ENCODE assay signal across 7 mouse cellular contexts in the genomic region with DNA sequence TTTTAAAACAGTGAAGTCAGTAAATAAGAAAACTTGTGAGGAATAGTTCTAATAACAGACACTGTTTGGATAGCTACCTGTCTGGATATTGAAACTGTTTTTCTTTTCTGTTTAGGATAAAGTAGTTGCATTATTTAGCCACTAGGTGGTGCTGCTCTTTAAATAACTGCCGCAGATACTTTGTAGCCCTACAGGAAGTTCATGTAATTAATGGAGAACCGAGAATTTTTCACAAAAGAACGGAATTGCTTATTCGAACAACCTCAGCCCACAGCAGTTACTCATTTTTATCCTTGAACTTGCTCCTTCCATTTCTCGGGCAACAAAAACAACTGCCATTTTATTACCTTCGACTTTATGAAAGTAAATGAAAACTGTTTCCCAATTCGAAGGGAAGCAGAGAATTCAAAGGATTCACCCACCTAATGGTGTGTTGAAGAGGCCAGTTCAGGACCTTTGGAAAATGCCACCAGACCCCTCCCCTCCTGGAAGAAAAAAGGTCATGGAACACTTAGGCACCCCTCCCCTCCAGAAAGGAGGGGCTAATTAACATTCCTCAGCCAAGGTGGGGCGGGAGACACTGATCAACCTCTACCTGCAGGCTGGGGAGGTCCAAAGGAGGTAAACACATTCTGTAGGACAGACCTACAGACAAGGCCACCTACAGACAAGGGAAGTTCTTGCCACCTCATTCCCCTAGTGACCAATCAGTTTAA.
DNase-seq lines count a peak whose midpoint lies in the region; ATAC-seq and TF ChIP-seq lines count a peak whose summit lies in the region.

No protein-coding gene starts in this region.

- H3K9ac ChIP-seq in heart, embryonic 16.5 days (ENCODE audit: low read length): 0 out of 2 replicates have a peak overlapping the region, but pooled peaks have one; percentile 30
- no peak overlapping the region for H3K9ac ChIP-seq in limb, embryonic 15.5 days
- H3K9ac ChIP-seq in neural tube, embryonic 12.5 days: no peak overlapping the region

- 15% methylated on average over 8 of the region's 8 CpGs for WGBS in heart, embryonic 16.5 days
- 14% methylated on average over 8 of the region's 8 CpGs for WGBS in limb, embryonic 15.5 days
- WGBS in neural tube, embryonic 12.5 days: 19% methylated on average over 8 of the region's 8 CpGs

- H3K4me1 ChIP-seq in E14TG2a.4 (replicated peaks; ENCODE audit: low read depth, low read length): peaks cover 15% of the 10 kb centered on the region
- H3K4me1 ChIP-seq in heart, embryonic 16.5 days (ENCODE audit: control insufficient read depth, insufficient read depth, low read length): peaks cover 2% of the 10 kb centered on the region; the same call in 1 of the 2 replicates
- H3K4me1 ChIP-seq in limb, embryonic 15.5 days: peaks cover 3% of the 10 kb centered on the region; the same call in 1 of the 2 replicates
- H3K4me1 ChIP-seq in neural tube, embryonic 12.5 days: no peaks in the 10 kb centered on the region

- H3K9me3 ChIP-seq in E14TG2a.4 (ENCODE audit: low read length): 0 out of 2 replicates have a peak, but pooled peaks cover under 1% of the 10 kb centered on the region
- H3K9me3 ChIP-seq in heart, embryonic 16.5 days (replicated peaks; ENCODE audit: control insufficient read depth, low read length): no peaks in the 10 kb centered on the region
- no peaks in the 10 kb centered on the region for H3K9me3 ChIP-seq in limb, embryonic 15.5 days
- no peaks in the 10 kb centered on the region for H3K9me3 ChIP-seq in neural tube, embryonic 12.5 days

- TF ChIP-seq CTCF in E14TG2a.4 (conservative IDR thresholded peaks at IDR 0.05; ENCODE audit: low read length): peak; percentile 54

- peak; percentile 37 for ATAC-seq in heart, embryonic 16.5 days (replicated peaks; ENCODE audit: extremely low read depth, insufficient read depth, low FRiP score)
- ATAC-seq in limb, embryonic 15.5 days (ENCODE audit: insufficient number of reproducible peaks, low FRiP score, low TSS enrichment, low read depth): no peak
- ATAC-seq in neural tube, embryonic 12.5 days (ENCODE audit: low FRiP score, low read depth): peak; percentile 72

- H3K4me3 ChIP-seq in E14TG2a.4 (replicated peaks; ENCODE audit: low read length): 0 out of 2 replicates have a peak overlapping the region, but pooled peaks have one; percentile 4
- peak overlapping the region; percentile 50 for H3K4me3 ChIP-seq in heart, embryonic 16.5 days (ENCODE audit: low read length)
- H3K4me3 ChIP-seq in limb, embryonic 15.5 days: peak overlapping the region; percentile 39
- no peak overlapping the region for H3K4me3 ChIP-seq in neural tube, embryonic 12.5 days

- H3K4me2 ChIP-seq in heart, embryonic 16.5 days (ENCODE audit: low read depth, low read length): peak overlapping the region; percentile 60
- peak overlapping the region; percentile 32 for H3K4me2 ChIP-seq in limb, embryonic 15.5 days
- peak overlapping the region; percentile 51 for H3K4me2 ChIP-seq in neural tube, embryonic 12.5 days (replicated peaks)

- no peaks in the 10 kb centered on the region for H3K27me3 ChIP-seq in E14TG2a.4 (ENCODE audit: insufficient read depth, low read length)
- no peaks in the 10 kb centered on the region for H3K27me3 ChIP-seq in heart, embryonic 16.5 days (ENCODE audit: control insufficient read depth, insufficient read depth, low read length)
- no peaks in the 10 kb centered on the region for H3K27me3 ChIP-seq in limb, embryonic 15.5 days
- no peaks in the 10 kb centered on the region for H3K27me3 ChIP-seq in neural tube, embryonic 12.5 days (replicated peaks)

- peak; percentile 60 for DNase-seq in A20 (ENCODE audit: low read depth, low spot score)
- DNase-seq in embryo, embryonic 10.5 days (ENCODE audit: low spot score): peak; percentile 88
- no peak for DNase-seq in urinary bladder, postnatal 10 days (ENCODE audit: low spot score)

- H3K36me3 ChIP-seq in E14TG2a.4 (ENCODE audit: insufficient read depth, low read length): no peaks in the 10 kb centered on the region
- no peaks in the 10 kb centered on the region for H3K36me3 ChIP-seq in heart, embryonic 16.5 days (ENCODE audit: control insufficient read depth, insufficient read depth)
- no peaks in the 10 kb centered on the region for H3K36me3 ChIP-seq in limb, embryonic 15.5 days
- no peaks in the 10 kb centered on the region for H3K36me3 ChIP-seq in neural tube, embryonic 12.5 days

- H3K27ac ChIP-seq in heart, embryonic 16.5 days (ENCODE audit: low read length): no peak overlapping the region
- H3K27ac ChIP-seq in limb, embryonic 15.5 days: no peak overlapping the region
- H3K27ac ChIP-seq in neural tube, embryonic 12.5 days: no peak overlapping the region
